Mouse (Mus musculus) activated CD4-positive, CD25-positive, alpha-beta regulatory T cell, adult 4 months (primary cell): ENCODE results near the gene Eif3k. TPM values are rescaled to one million over a fixed set of nuclear protein-coding genes. Genes with fewer than 3 reads are reported as not detected.

Experiments used
- ATAC-seq: one replicate; pipeline ENCODE4 v1.8.0; 2017
- polyA plus RNA-seq, 2 experiments: library from polyadenylated mRNA; unstranded; fragments of 100-300 nt; shearing (Covaris generic); gene quantifications; one replicate each; pipeline ENCODE4 v1.2.1; 2017

The Eif3k gene
- polyA plus RNA-seq, 2 experiments from 2014 or later, result 603 to 630 TPM

GRCm38 (mm10) chr7:28957997-28958725 is 23.5 kb downstream of the Eif3k start:
- no peak for ATAC-seq

GRCm38 (mm10) chr7:28957286-28957685 is 24.4 kb downstream of the Eif3k start:
- ATAC-seq, result no peak

GRCm38 (mm10) chr7:28956270-28956669 is 25.4 kb downstream of the Eif3k start:
- ATAC-seq, result peak; percentile 51

GRCm38 (mm10) chr7:28955295-28955897 is 26.3 kb downstream of the Eif3k start:
- ATAC-seq, result no peak

GRCm38 (mm10) chr7:28954773-28955172 is 26.9 kb downstream of the Eif3k start:
- no peak for ATAC-seq

- ATAC-seq, result no peak
These were observed 27.9 kb downstream of the Eif3k start for GRCm38 (mm10) chr7:28953476-28954376.

GRCm38 (mm10) chr7:28952786-28953185 is 28.9 kb downstream of the Eif3k start:
- no peak for ATAC-seq

GRCm38 (mm10) chr7:28951764-28952163 is 29.9 kb downstream of the Eif3k start:
- ATAC-seq, result no peak

GRCm38 (mm10) chr7:28950346-28951037 is 31.2 kb downstream of the Eif3k start:
- no peak for ATAC-seq

- ATAC-seq, result no peak
These were observed 32.4 kb downstream of the Eif3k start for GRCm38 (mm10) chr7:28949298-28949697.

- no peak for ATAC-seq
These were observed 32.9 kb downstream of the Eif3k start for GRCm38 (mm10) chr7:28948746-28949145.

- ATAC-seq, result no peak
These were observed 35.4 kb downstream of the Eif3k start for GRCm38 (mm10) chr7:28946271-28946610.

- ATAC-seq, result no peak
These were observed 36.0 kb downstream of the Eif3k start for GRCm38 (mm10) chr7:28945416-28946270.

GRCm38 (mm10) chr7:28944756-28945415 is 36.8 kb downstream of the Eif3k start:
- peak; percentile 67 for ATAC-seq

- ATAC-seq, result peak; percentile 41
These were observed 38.0 kb downstream of the Eif3k start for GRCm38 (mm10) chr7:28943451-28944180.

GRCm38 (mm10) chr7:28941542-28941941 is 40.1 kb downstream of the Eif3k start:
- no peak for ATAC-seq

GRCm38 (mm10) chr7:28941129-28941528 is 40.5 kb downstream of the Eif3k start:
- ATAC-seq, result no peak

GRCm38 (mm10) chr7:28939418-28940183 is 42.1 kb downstream of the Eif3k start:
- ATAC-seq, result no peak

- ATAC-seq, result no peak
These were observed 43.0 kb downstream of the Eif3k start for GRCm38 (mm10) chr7:28938654-28939053.

GRCm38 (mm10) chr7:28936787-28937186 is 44.9 kb downstream of the Eif3k start:
- no peak for ATAC-seq
